Mouse (Mus musculus): ENCODE measurements around the gene Rtp4.

Rtp4 gene

GRCm38 (mm10) chr16:23520235-23520871, at the start of gene Rtp4, which contains the start of gene Masp1:
Rtp4 (plus strand) TSS chr16:23520291.
Masp1 (minus strand) TSS chr16:23520815.
- peak; percentile 50 for DNase-seq (ENCODE audit: low spot score)

- no peak for DNase-seq (ENCODE audit: low spot score)
Measured at GRCm38 (mm10) chr16:23471551-23471950, 48.5 kb upstream of the Rtp4 start.

GRCm38 (mm10) chr16:23472046-23472445, 48.0 kb upstream of the Rtp4 start:
- DNase-seq (ENCODE audit: low spot score) = no peak

GRCm38 (mm10) chr16:23475651-23476050, 44.4 kb upstream of the Rtp4 start:
- no peak for DNase-seq (ENCODE audit: low spot score)

- DNase-seq (ENCODE audit: low spot score) = no peak
Measured at GRCm38 (mm10) chr16:23476598-23476997, 43.5 kb upstream of the Rtp4 start.

- peak; percentile 7 for DNase-seq (ENCODE audit: low spot score)
Measured at GRCm38 (mm10) chr16:23479872-23480603, 40.1 kb upstream of the Rtp4 start.

GRCm38 (mm10) chr16:23482218-23482617, 37.9 kb upstream of the Rtp4 start:
- DNase-seq (ENCODE audit: low spot score) = no peak

GRCm38 (mm10) chr16:23482846-23483245, 37.2 kb upstream of the Rtp4 start:
- DNase-seq (ENCODE audit: low spot score) = no peak

- DNase-seq (ENCODE audit: low spot score) = no peak
Measured at GRCm38 (mm10) chr16:23483292-23483691, 36.8 kb upstream of the Rtp4 start.

- no peak for DNase-seq (ENCODE audit: low spot score)
Measured at GRCm38 (mm10) chr16:23492783-23493182, 27.3 kb upstream of the Rtp4 start.

- no peak for DNase-seq (ENCODE audit: low spot score)
Measured at GRCm38 (mm10) chr16:23496245-23496924, 23.7 kb upstream of the Rtp4 start.

- no peak for DNase-seq (ENCODE audit: low spot score)
Measured at GRCm38 (mm10) chr16:23497440-23497839, 22.7 kb upstream of the Rtp4 start.

GRCm38 (mm10) chr16:23497881-23498280, 22.2 kb upstream of the Rtp4 start:
- no peak for DNase-seq (ENCODE audit: low spot score)

GRCm38 (mm10) chr16:23498691-23499131, 21.4 kb upstream of the Rtp4 start:
- DNase-seq (ENCODE audit: low spot score) = no peak

GRCm38 (mm10) chr16:23500558-23500957, 19.5 kb upstream of the Rtp4 start:
- DNase-seq (ENCODE audit: low spot score) = no peak

- DNase-seq (ENCODE audit: low spot score) = no peak
Measured at GRCm38 (mm10) chr16:23501288-23501687, 18.8 kb upstream of the Rtp4 start.

GRCm38 (mm10) chr16:23502478-23502877, 17.6 kb upstream of the Rtp4 start:
- no peak for DNase-seq (ENCODE audit: low spot score)

- DNase-seq (ENCODE audit: low spot score) = no peak
Measured at GRCm38 (mm10) chr16:23503351-23503750, 16.7 kb upstream of the Rtp4 start.

GRCm38 (mm10) chr16:23504320-23504744, 15.8 kb upstream of the Rtp4 start:
- DNase-seq (ENCODE audit: low spot score) = no peak

- no peak for DNase-seq (ENCODE audit: low spot score)
Measured at GRCm38 (mm10) chr16:23505904-23506687, 14.0 kb upstream of the Rtp4 start.

- DNase-seq (ENCODE audit: low spot score) = no peak
Measured at GRCm38 (mm10) chr16:23511166-23511935, 8.7 kb upstream of the Rtp4 start.

All from testis, postnatal 10 days (tissue).